Mouse (Mus musculus) intestine, embryonic 14.5 days (tissue): ENCODE data around the gene Lgr4. TPM values are rescaled to one million over a fixed set of nuclear protein-coding genes. Genes with fewer than 3 reads are reported as not detected.
A peak's percentile ranks its signal among the peaks of the same experiment; 100 is the strongest.

Source experiments
- ATAC-seq: fragments of 200-750 bp; cut with Nextera tagmentation; replicated peaks from 2 replicates; pipeline ENCODE4 v1.8.0; 2017; ENCODE audit warnings: low read depth, moderate number of reproducible peaks, moderate TSS enrichment, moderate library complexity; ENCODE audit not compliant: low FRiP score, low TSS enrichment
- DNase-seq: peaks from one replicate; pipeline ENCODE4 v3.0.0-alpha.2; 2018; ENCODE audit warnings: low spot score
- H3K27ac ChIP-seq: fragments of 300-500 bp; sonication (generic); 2 replicates; pipeline ENCODE4 v1.5.1; 2014; ENCODE audit warnings: low read depth, mild to moderate bottlenecking, control low read depth
- H3K27me3 ChIP-seq: fragments of 300-500 bp; sonication (generic); replicated peaks from 2 replicates; pipeline ENCODE4 v1.6.1; 2014; ENCODE audit warnings: low read length, control low read depth; ENCODE audit not compliant: control insufficient read depth, insufficient read depth
- H3K36me3 ChIP-seq: fragments of 300-500 bp; sonication (generic); 2 replicates; pipeline ENCODE4 v1.6.1; 2014; ENCODE audit warnings: low read length, control low read depth; ENCODE audit not compliant: control insufficient read depth, insufficient read depth
- H3K4me1 ChIP-seq: fragments of 300-500 bp; sonication (generic); replicated peaks from 2 replicates; pipeline ENCODE4 v1.6.1; 2014; ENCODE audit warnings: low read length, control low read depth, mixed read lengths; ENCODE audit not compliant: control insufficient read depth, insufficient read depth
- H3K4me2 ChIP-seq: fragments of 300-500 bp; sonication (generic); 2 replicates; pipeline ENCODE4 v1.6.1; 2014; ENCODE audit warnings: low read length
- H3K4me3 ChIP-seq: fragments of 300-500 bp; sonication (generic); 2 replicates; pipeline ENCODE4 v1.5.1; 2014; ENCODE audit warnings: low read depth, low read length, control low read depth, mixed read lengths
- H3K9ac ChIP-seq: fragments of 300-500 bp; sonication (generic); 2 replicates; pipeline ENCODE4 v1.6.1; 2014; ENCODE audit warnings: mild to moderate bottlenecking, low read length
- H3K9me3 ChIP-seq: fragments of 300-500 bp; sonication (generic); 2 replicates; pipeline ENCODE4 v1.6.1; 2016; ENCODE audit warnings: low read length, control low read depth; ENCODE audit not compliant: control insufficient read depth
- WGBS: fragments of 180-500 bp; shearing (Covaris S2); extraction: QIAGEN DNeasy Blood & Tissue Kit; methylation state at CpG from one replicate; pipeline ENCODE4 v1.1.7; 2014; 5-methylcytosine and 5-hydroxymethylcytosine counted together
- polyA plus RNA-seq: library from polyadenylated mRNA; unstranded; fragments of >200 nt; fragmentation: Nextera tagmentation; extraction: Ambion mirVana; gene quantifications from 2 replicates; pipeline ENCODE4 v1.2.1, GENCODE M21; 2014

The Lgr4 gene
- polyA plus RNA-seq, 1 experiment from 2014 or later, result 48.8 TPM

GRCm38 (mm10) chr2:110017087-110017486, 99.6 kb downstream of the Lgr4 start:
- H3K27ac ChIP-seq, result peak overlapping the region; percentile 90; the same call in 1 of the 2 replicates

GRCm38 (mm10) chr2:110017616-110018505, 100.4 kb downstream of the Lgr4 start, which contains the start of gene Ccdc34:
Ccdc34 (plus strand) TSS chr2:110017817.
- WGBS, result 0% methylated on average over 55 of the region's 55 CpGs
- peak within 1 kb of the TSS; percentile 83 for H3K4me2 ChIP-seq
- H3K27me3 ChIP-seq, result no peaks in the 10 kb centered on the region
- H3K9ac ChIP-seq, result peak within 1 kb of the TSS; percentile 94
- peak within 1 kb of the TSS; percentile 90 for H3K27ac ChIP-seq
- peaks cover 4% of the 10 kb centered on the region; the same call in 1 of the 2 replicates for H3K4me1 ChIP-seq
- H3K4me3 ChIP-seq, result peak within 1 kb of the TSS; percentile 78
- DNase-seq, result peak; percentile 93
- peak; percentile 98 for ATAC-seq
- H3K36me3 ChIP-seq, result peaks cover 27% of the 10 kb centered on the region
- H3K9me3 ChIP-seq, result no peaks in the 10 kb centered on the region

More at GRCm38 (mm10) chr2:110017087-110017486, 99.6 kb downstream of the Lgr4 start:
- no peaks in the 10 kb centered on the region for H3K9me3 ChIP-seq
- H3K4me1 ChIP-seq, result peaks cover 4% of the 10 kb centered on the region; the same call in 1 of the 2 replicates
- peak overlapping the region; percentile 94 for H3K9ac ChIP-seq
- ATAC-seq (0 out of 2 replicates have a peak, but pooled peaks have one; percentile 29), DNase-seq (no peak)
- H3K4me3 ChIP-seq, result peak overlapping the region; percentile 78
- H3K27me3 ChIP-seq, result no peaks in the 10 kb centered on the region
- H3K4me2 ChIP-seq, result peak overlapping the region; percentile 83
- peaks cover 26% of the 10 kb centered on the region for H3K36me3 ChIP-seq
- 41% methylated on average over 7 of the region's 7 CpGs for WGBS

- WGBS, result 84% methylated on average over 4 of the region's 4 CpGs
- H3K9ac ChIP-seq, result peak overlapping the region; percentile 94; the same call in 1 of the 2 replicates
- H3K4me2 ChIP-seq, result peak overlapping the region; percentile 83
- no peaks in the 10 kb centered on the region for H3K27me3 ChIP-seq
- ATAC-seq (no peak), DNase-seq (no peak)
- H3K4me3 ChIP-seq, result peak overlapping the region; percentile 6; the same call in 1 of the 2 replicates
- peaks cover 28% of the 10 kb centered on the region for H3K36me3 ChIP-seq
- H3K27ac ChIP-seq, result no peak overlapping the region
- H3K4me1 ChIP-seq, result peaks cover 4% of the 10 kb centered on the region; the same call in 1 of the 2 replicates
- no peaks in the 10 kb centered on the region for H3K9me3 ChIP-seq
These were observed 102.2 kb downstream of the Lgr4 start for GRCm38 (mm10) chr2:110019656-110020055.

- Histone ChIP-seq H3K27ac (no peak overlapping the region), H3K9ac (no peak overlapping the region), H3K4me2 (peak overlapping the region; percentile 83), H3K4me3 (no peak overlapping the region), H3K4me1 (peaks cover 4% of the 10 kb centered on the region; the same call in 1 of the 2 replicates), H3K9me3 (no peaks in the 10 kb centered on the region), H3K36me3 (peaks cover 28% of the 10 kb centered on the region), H3K27me3 (no peaks in the 10 kb centered on the region)
- WGBS, result 87% methylated on average over 1 of the region's 1 CpGs
- no peak for DNase-seq
- no peak for ATAC-seq
These were observed 103.0 kb downstream of the Lgr4 start for GRCm38 (mm10) chr2:110020430-110020829.

- ATAC-seq (peak; percentile 81), DNase-seq (no peak)
- H3K27me3 ChIP-seq, result no peaks in the 10 kb centered on the region
- H3K4me3 ChIP-seq, result no peak overlapping the region
- H3K9ac ChIP-seq, result no peak overlapping the region
- H3K36me3 ChIP-seq, result peaks cover 29% of the 10 kb centered on the region
- H3K4me2 ChIP-seq, result 0 out of 2 replicates have a peak overlapping the region, but pooled peaks have one; percentile 20
- peaks cover 15% of the 10 kb centered on the region for H3K4me1 ChIP-seq
- 8% methylated on average over 4 of the region's 4 CpGs for WGBS
- no peaks in the 10 kb centered on the region for H3K9me3 ChIP-seq
- 0 out of 2 replicates have a peak overlapping the region, but pooled peaks have one; percentile 16 for H3K27ac ChIP-seq
These were observed 118.8 kb downstream of the Lgr4 start for GRCm38 (mm10) chr2:110036265-110036664.

- peaks cover 15% of the 10 kb centered on the region for H3K4me1 ChIP-seq
- H3K4me2 ChIP-seq, result no peak overlapping the region
- no peaks in the 10 kb centered on the region for H3K27me3 ChIP-seq
- H3K27ac ChIP-seq, result peak overlapping the region; percentile 57; the same call in 1 of the 2 replicates
- no peak overlapping the region for H3K4me3 ChIP-seq
- ATAC-seq, result no peak
- H3K9me3 ChIP-seq, result no peaks in the 10 kb centered on the region
- no peak overlapping the region for H3K9ac ChIP-seq
- H3K36me3 ChIP-seq, result peaks cover 29% of the 10 kb centered on the region
- WGBS, result 26% methylated on average over 4 of the region's 4 CpGs
- DNase-seq, result no peak
These were observed 119.2 kb downstream of the Lgr4 start for GRCm38 (mm10) chr2:110036665-110037064.

GRCm38 (mm10) chr2:110037221-110037620, 119.8 kb downstream of the Lgr4 start:
- peaks cover 15% of the 10 kb centered on the region for H3K4me1 ChIP-seq
- H3K4me3 ChIP-seq, result no peak overlapping the region
- H3K27me3 ChIP-seq, result no peaks in the 10 kb centered on the region
- DNase-seq, result peak; percentile 35
- no peak overlapping the region for H3K9ac ChIP-seq
- no peaks in the 10 kb centered on the region for H3K9me3 ChIP-seq
- H3K27ac ChIP-seq, result 0 out of 2 replicates have a peak overlapping the region, but pooled peaks have one; percentile 57
- H3K36me3 ChIP-seq, result peaks cover 28% of the 10 kb centered on the region
- ATAC-seq, result no peak
- 62% methylated on average over 2 of the region's 2 CpGs for WGBS
- no peak overlapping the region for H3K4me2 ChIP-seq

GRCm38 (mm10) chr2:110038341-110038740, 120.9 kb downstream of the Lgr4 start:
- H3K4me2 ChIP-seq, result no peak overlapping the region
- peaks cover 15% of the 10 kb centered on the region for H3K4me1 ChIP-seq
- H3K27ac ChIP-seq, result no peak overlapping the region
- DNase-seq (no peak), ATAC-seq (no peak)
- H3K36me3 ChIP-seq, result peaks cover 16% of the 10 kb centered on the region
- H3K9me3 ChIP-seq, result no peaks in the 10 kb centered on the region
- H3K9ac ChIP-seq, result no peak overlapping the region
- H3K27me3 ChIP-seq, result no peaks in the 10 kb centered on the region
- H3K4me3 ChIP-seq, result no peak overlapping the region
- 80% methylated on average over 5 of the region's 5 CpGs for WGBS
